Mouse (Mus musculus) telencephalon, adult 2 months (tissue): ENCODE measurements around the gene Cbfa2t3.

Experiments
- DNase-seq: peaks from one replicate; pipeline ENCODE4 v3.0.0-alpha.2; 2011; ENCODE audit warnings: low read depth, low spot score

Gene Cbfa2t3

GRCm38 (mm10) chr8:122665667-122666316 lies 33.1 kb downstream of the Cbfa2t3 start:
- no peak for DNase-seq

GRCm38 (mm10) chr8:122665221-122665620 lies 33.7 kb downstream of the Cbfa2t3 start:
- no peak for DNase-seq

- DNase-seq = no peak
Measured at GRCm38 (mm10) chr8:122663670-122664069, 35.2 kb downstream of the Cbfa2t3 start.

- DNase-seq = no peak
Measured at GRCm38 (mm10) chr8:122663106-122663505, 35.8 kb downstream of the Cbfa2t3 start.

- no peak for DNase-seq
Measured at GRCm38 (mm10) chr8:122661894-122662293, 37.0 kb downstream of the Cbfa2t3 start.

GRCm38 (mm10) chr8:122661138-122661537 lies 37.8 kb downstream of the Cbfa2t3 start:
- no peak for DNase-seq

- DNase-seq = no peak
Measured at GRCm38 (mm10) chr8:122660022-122660421, 38.9 kb downstream of the Cbfa2t3 start.

- DNase-seq = no peak
Measured at GRCm38 (mm10) chr8:122658807-122659160, 40.1 kb downstream of the Cbfa2t3 start.

GRCm38 (mm10) chr8:122658149-122658806 lies 40.6 kb downstream of the Cbfa2t3 start:
- DNase-seq = no peak

- no peak for DNase-seq
Measured at GRCm38 (mm10) chr8:122656056-122656999, 42.6 kb downstream of the Cbfa2t3 start.

GRCm38 (mm10) chr8:122654768-122655167 lies 44.1 kb downstream of the Cbfa2t3 start:
- DNase-seq = no peak

- no peak for DNase-seq
Measured at GRCm38 (mm10) chr8:122652643-122653042, 46.3 kb downstream of the Cbfa2t3 start.

- no peak for DNase-seq
Measured at GRCm38 (mm10) chr8:122651326-122651921, 47.5 kb downstream of the Cbfa2t3 start.

GRCm38 (mm10) chr8:122648192-122648970 lies 50.5 kb downstream of the Cbfa2t3 start:
- no peak for DNase-seq

GRCm38 (mm10) chr8:122646337-122646736 lies 52.6 kb downstream of the Cbfa2t3 start:
- DNase-seq = no peak

- no peak for DNase-seq
Measured at GRCm38 (mm10) chr8:122644175-122644954, 54.5 kb downstream of the Cbfa2t3 start.

GRCm38 (mm10) chr8:122642071-122642470 lies 56.8 kb downstream of the Cbfa2t3 start:
- DNase-seq = peak; percentile 68

- DNase-seq = peak; percentile 86
Measured at GRCm38 (mm10) chr8:122641406-122641805, 57.5 kb downstream of the Cbfa2t3 start.

GRCm38 (mm10) chr8:122640825-122641224 lies 58.1 kb downstream of the Cbfa2t3 start:
- DNase-seq = no peak

GRCm38 (mm10) chr8:122639521-122640248 lies 59.2 kb downstream of the Cbfa2t3 start:
- DNase-seq = no peak
